Mouse (Mus musculus): ENCODE data around the gene Gm38655. TPM values are rescaled to one million over a fixed set of nuclear protein-coding genes. Genes with fewer than 3 reads are reported as not detected.
A peak's percentile ranks its signal among the peaks of the same experiment; 100 is the strongest.
"Not testable (repeated sequence)": the region's sequence is repeated elsewhere in the genome, so short reads cannot be mapped to it uniquely, and the experiment has no call there.

The Gm38655 gene
- total RNA-seq (2022), result not detected

GRCm38 (mm10) chr17:25175411-25175810, at the start of gene Gm38655:
Gm38655 (minus strand) TSS chr17:25175471.
- DNase-seq (ENCODE audit: low spot score), result no peak

GRCm38 (mm10) chr17:25224586-25225222, 49.4 kb upstream of the Gm38655 start:
- DNase-seq (ENCODE audit: low spot score), result no peak

- no peak for DNase-seq (ENCODE audit: low spot score)
These were observed 47.8 kb upstream of the Gm38655 start for GRCm38 (mm10) chr17:25222951-25223601.

- not testable (repeated sequence) for DNase-seq (ENCODE audit: low spot score)
These were observed 47.3 kb upstream of the Gm38655 start for GRCm38 (mm10) chr17:25222504-25222940.

- no peak for DNase-seq (ENCODE audit: low spot score)
These were observed 46.7 kb upstream of the Gm38655 start for GRCm38 (mm10) chr17:25221821-25222503.

- DNase-seq (ENCODE audit: low spot score), result no peak
These were observed 45.5 kb upstream of the Gm38655 start for GRCm38 (mm10) chr17:25220746-25221145.

- no peak for DNase-seq (ENCODE audit: low spot score)
These were observed 44.4 kb upstream of the Gm38655 start for GRCm38 (mm10) chr17:25219492-25220295.

- DNase-seq (ENCODE audit: low spot score), result no peak
These were observed 43.7 kb upstream of the Gm38655 start for GRCm38 (mm10) chr17:25218967-25219366.

- DNase-seq (ENCODE audit: low spot score), result no peak
These were observed 40.2 kb upstream of the Gm38655 start for GRCm38 (mm10) chr17:25215431-25215830.

- DNase-seq (ENCODE audit: low spot score), result no peak
These were observed 36.4 kb upstream of the Gm38655 start for GRCm38 (mm10) chr17:25211705-25212104.

GRCm38 (mm10) chr17:25210680-25211466, 35.6 kb upstream of the Gm38655 start:
- DNase-seq (ENCODE audit: low spot score), result peak; percentile 64

- DNase-seq (ENCODE audit: low spot score), result no peak
These were observed 34.7 kb upstream of the Gm38655 start for GRCm38 (mm10) chr17:25210006-25210405.

GRCm38 (mm10) chr17:25202401-25202800, 27.1 kb upstream of the Gm38655 start:
- no peak for DNase-seq (ENCODE audit: low spot score)

GRCm38 (mm10) chr17:25189091-25189490, 13.8 kb upstream of the Gm38655 start:
- DNase-seq (ENCODE audit: low spot score), result no peak

GRCm38 (mm10) chr17:25188150-25189031, 13.1 kb upstream of the Gm38655 start, which contains the start of gene Unkl:
Unkl (plus strand) TSS chr17:25188397.
- peak; percentile 51 for DNase-seq (ENCODE audit: low spot score)

GRCm38 (mm10) chr17:25187784-25188149, 12.5 kb upstream of the Gm38655 start:
- DNase-seq (ENCODE audit: low spot score), result no peak

GRCm38 (mm10) chr17:25184961-25185360, 9.7 kb upstream of the Gm38655 start:
- DNase-seq (ENCODE audit: low spot score), result no peak

- peak; percentile 98 for DNase-seq (ENCODE audit: low spot score)
These were observed 8.9 kb upstream of the Gm38655 start, which contains the start of gene BC003965 for GRCm38 (mm10) chr17:25184129-25184691. BC003965 (plus strand) TSS chr17:25184554.

- no peak for DNase-seq (ENCODE audit: low spot score)
These were observed 8.0 kb upstream of the Gm38655 start for GRCm38 (mm10) chr17:25183232-25183631.

GRCm38 (mm10) chr17:25172558-25172957, 2.7 kb downstream of the Gm38655 start:
- DNase-seq (ENCODE audit: low spot score), result no peak
